Mouse (Mus musculus): ENCODE data around the gene Rpl5.

- TF ChIP-seq CTCF (IDR thresholded peaks at IDR 0.05; ENCODE audit: extremely low read depth, insufficient read depth, insufficient read length, insufficient replicate concordance) (no peak), POLR2A (IDR thresholded peaks at IDR 0.05; ENCODE audit: low read depth, low read length) (no peak)
Observed at GRCm38 (mm10) chr5:107901014-107901615, 813 bp downstream of the Rpl5 start.

Measured in spleen, adult 2 months (tissue).